Mouse (Mus musculus): ENCODE data around the gene Tbc1d2. TPM values are rescaled to one million over a fixed set of nuclear protein-coding genes. Genes with fewer than 3 reads are reported as not detected.
A peak's percentile ranks its signal among the peaks of the same experiment; 100 is the strongest.
"Not testable (repeated sequence)": the region's sequence is repeated elsewhere in the genome, so short reads cannot be mapped to it uniquely, and the experiment has no call there.

Tbc1d2 gene
- total RNA-seq, 4 experiments from 2014 or later: 0.29 to 0.58 (median 0.37) TPM

GRCm38 (mm10) chr4:46642924-46643675, 6.9 kb downstream of the Tbc1d2 start:
- DNase-seq (ENCODE audit: low spot score in 2 of 2): no peak

GRCm38 (mm10) chr4:46641283-46641682, 8.7 kb downstream of the Tbc1d2 start:
- DNase-seq (ENCODE audit: low spot score in 2 of 2): no peak

GRCm38 (mm10) chr4:46639866-46640265, 10.1 kb downstream of the Tbc1d2 start:
- no peak for DNase-seq (ENCODE audit: low spot score in 2 of 2)

- not testable (repeated sequence) for DNase-seq (ENCODE audit: low spot score in 2 of 2)
These were observed 12.8 kb downstream of the Tbc1d2 start for GRCm38 (mm10) chr4:46637250-46637649.

- no peak for DNase-seq (ENCODE audit: low spot score in 2 of 2)
These were observed 14.1 kb downstream of the Tbc1d2 start for GRCm38 (mm10) chr4:46635702-46636430.

- DNase-seq (ENCODE audit: low spot score in 2 of 2): no peak
These were observed 15.1 kb downstream of the Tbc1d2 start for GRCm38 (mm10) chr4:46634881-46635280.

GRCm38 (mm10) chr4:46633565-46633964, 16.4 kb downstream of the Tbc1d2 start:
- not testable (repeated sequence) for DNase-seq (ENCODE audit: low spot score in 2 of 2)

GRCm38 (mm10) chr4:46632465-46632864, 17.5 kb downstream of the Tbc1d2 start:
- DNase-seq (ENCODE audit: low spot score in 2 of 2): no peak

- DNase-seq (ENCODE audit: low spot score in 2 of 2): no peak
These were observed 19.6 kb downstream of the Tbc1d2 start for GRCm38 (mm10) chr4:46630390-46630789.

GRCm38 (mm10) chr4:46628873-46629272, 21.1 kb downstream of the Tbc1d2 start:
- DNase-seq (ENCODE audit: low spot score in 2 of 2): no peak

GRCm38 (mm10) chr4:46628081-46628480, 21.9 kb downstream of the Tbc1d2 start:
- DNase-seq (ENCODE audit: low spot score in 2 of 2): no peak

GRCm38 (mm10) chr4:46625101-46625500, 24.9 kb downstream of the Tbc1d2 start:
- DNase-seq (ENCODE audit: low spot score in 2 of 2): no peak

- DNase-seq (ENCODE audit: low spot score in 2 of 2): no peak
These were observed 27.0 kb downstream of the Tbc1d2 start for GRCm38 (mm10) chr4:46623007-46623406.

- DNase-seq (ENCODE audit: low spot score in 2 of 2): no peak
These were observed 29.1 kb downstream of the Tbc1d2 start for GRCm38 (mm10) chr4:46620946-46621345.

- DNase-seq (ENCODE audit: low spot score in 2 of 2): no peak
These were observed 29.7 kb downstream of the Tbc1d2 start for GRCm38 (mm10) chr4:46620330-46620729.

- DNase-seq (ENCODE audit: low spot score in 2 of 2): no peak
These were observed 31.7 kb downstream of the Tbc1d2 start for GRCm38 (mm10) chr4:46618196-46618817.

- DNase-seq (ENCODE audit: low spot score in 2 of 2): no peak
These were observed 32.6 kb downstream of the Tbc1d2 start for GRCm38 (mm10) chr4:46617408-46617807.

GRCm38 (mm10) chr4:46614641-46615040, 35.4 kb downstream of the Tbc1d2 start:
- no peak for DNase-seq (ENCODE audit: low spot score in 2 of 2)

- DNase-seq (ENCODE audit: low spot score in 2 of 2): no peak
These were observed 36.4 kb downstream of the Tbc1d2 start for GRCm38 (mm10) chr4:46613618-46614017.

GRCm38 (mm10) chr4:46611181-46611580, 38.8 kb downstream of the Tbc1d2 start:
- peak; percentile 52 to 62 for DNase-seq (ENCODE audit: low spot score in 2 of 2)

GRCm38 (mm10) chr4:46607601-46608000, 42.4 kb downstream of the Tbc1d2 start:
- DNase-seq (ENCODE audit: low spot score in 2 of 2): no peak

- no peak for DNase-seq (ENCODE audit: low spot score in 2 of 2)
These were observed 44.6 kb downstream of the Tbc1d2 start for GRCm38 (mm10) chr4:46605451-46605850.

Measured in gastrocnemius, adult 8-10 months (tissue).